Mouse (Mus musculus): ENCODE results near the gene Gm20479.

Gm20479 gene

GRCm38 (mm10) chr7:27310996-27311535 is 46.2 kb downstream of the Gm20479 start:
- no peak for DNase-seq (ENCODE audit: low spot score in 2 of 2)

- no peak for DNase-seq (ENCODE audit: low spot score in 2 of 2)
Measured at GRCm38 (mm10) chr7:27310306-27310705, 46.9 kb downstream of the Gm20479 start.

DNA sequence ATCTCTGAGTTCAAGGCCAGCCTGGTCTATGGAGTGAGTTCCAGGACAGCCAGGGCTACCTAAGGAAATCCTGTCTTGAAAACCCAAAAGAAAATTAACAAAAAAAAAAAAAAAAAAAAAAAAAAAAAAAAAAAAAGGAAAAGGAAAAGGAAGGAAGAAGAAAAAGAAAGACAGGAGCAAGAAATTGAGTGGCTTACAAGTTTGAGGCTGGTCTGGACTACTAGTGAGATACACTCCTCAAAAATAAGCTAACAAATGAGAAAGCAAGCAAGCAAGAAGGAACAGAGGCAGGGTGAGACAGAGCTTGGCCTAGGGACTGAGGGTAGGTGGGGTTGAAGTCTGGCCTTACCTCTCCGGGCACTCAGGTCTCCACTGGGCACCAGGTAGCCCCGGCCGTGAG is 47.4 kb downstream of the Gm20479 start:
- no peak for DNase-seq (ENCODE audit: low spot score in 2 of 2)

- DNase-seq (ENCODE audit: low spot score in 2 of 2), result no peak
Measured at GRCm38 (mm10) chr7:27308821-27309549, 48.2 kb downstream of the Gm20479 start.

DNA sequence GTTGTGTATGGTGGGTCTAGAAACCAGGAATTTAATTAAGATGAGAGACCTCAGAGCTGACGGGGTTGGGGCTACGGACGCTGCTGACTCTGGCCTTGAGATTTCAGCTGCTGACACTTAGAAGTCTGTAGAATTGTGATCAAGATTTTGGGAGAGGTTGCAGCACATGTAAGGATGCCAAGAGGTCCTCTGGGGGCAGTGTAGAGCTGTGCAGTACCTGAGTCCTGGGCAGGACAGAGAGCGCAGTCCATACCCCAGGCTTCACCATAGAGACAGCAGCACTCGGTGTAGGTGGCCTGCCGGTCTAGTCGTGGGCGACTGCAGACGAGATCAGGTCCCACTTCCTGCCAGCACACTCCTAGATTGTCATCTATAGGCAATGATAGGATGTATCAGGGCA is 49.7 kb downstream of the Gm20479 start:
- DNase-seq (ENCODE audit: low spot score in 2 of 2), result no peak

DNA sequence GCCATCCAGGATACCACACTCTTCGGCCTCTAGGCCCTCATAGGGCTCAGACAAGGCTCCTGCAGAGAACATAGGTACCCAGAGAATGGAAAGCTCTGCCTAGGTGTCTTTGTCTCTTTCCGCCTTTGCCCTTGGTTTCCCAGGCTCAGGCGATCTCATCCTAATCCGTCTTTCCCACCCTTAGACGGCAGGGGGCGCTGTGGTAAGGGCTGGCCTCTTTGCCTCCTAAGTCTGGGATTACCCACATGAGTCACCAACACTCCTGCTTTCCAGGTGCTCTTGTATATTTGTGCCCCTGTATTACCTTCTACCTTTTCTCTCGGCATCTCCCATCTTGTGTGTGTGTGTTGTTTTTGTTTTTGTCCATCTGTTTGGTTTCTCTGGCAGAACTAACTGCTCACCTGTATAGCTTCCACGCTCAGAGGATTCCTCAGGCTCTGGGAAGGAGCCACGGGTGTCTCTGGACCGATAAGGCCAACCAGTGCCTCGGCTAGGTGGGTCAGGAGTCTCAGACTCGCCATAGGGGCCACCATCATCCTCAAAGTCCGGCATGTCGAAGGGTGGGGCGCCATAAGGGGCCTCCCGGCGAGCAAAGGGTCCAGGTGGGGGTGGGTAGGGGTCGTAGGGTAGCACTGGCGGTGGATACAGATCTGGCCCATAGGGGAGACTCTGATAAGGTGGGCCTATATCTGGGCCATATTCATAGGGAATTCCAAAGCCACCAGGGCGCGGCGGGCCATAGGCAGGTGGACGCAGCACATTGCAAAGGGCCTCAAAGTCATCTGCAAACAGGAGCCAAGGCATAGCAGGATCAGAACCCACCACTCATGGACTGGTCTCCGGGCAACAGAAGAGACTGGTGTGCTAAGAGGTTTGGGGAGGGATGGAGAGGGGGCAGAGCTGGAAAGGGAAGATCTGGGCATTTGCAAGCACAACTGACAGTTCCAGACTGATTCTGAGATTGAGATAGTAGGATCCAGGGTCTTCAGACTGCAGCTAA is 50.8 kb downstream of the Gm20479 start:
- DNase-seq (ENCODE audit: low spot score in 2 of 2), result no peak

DNA sequence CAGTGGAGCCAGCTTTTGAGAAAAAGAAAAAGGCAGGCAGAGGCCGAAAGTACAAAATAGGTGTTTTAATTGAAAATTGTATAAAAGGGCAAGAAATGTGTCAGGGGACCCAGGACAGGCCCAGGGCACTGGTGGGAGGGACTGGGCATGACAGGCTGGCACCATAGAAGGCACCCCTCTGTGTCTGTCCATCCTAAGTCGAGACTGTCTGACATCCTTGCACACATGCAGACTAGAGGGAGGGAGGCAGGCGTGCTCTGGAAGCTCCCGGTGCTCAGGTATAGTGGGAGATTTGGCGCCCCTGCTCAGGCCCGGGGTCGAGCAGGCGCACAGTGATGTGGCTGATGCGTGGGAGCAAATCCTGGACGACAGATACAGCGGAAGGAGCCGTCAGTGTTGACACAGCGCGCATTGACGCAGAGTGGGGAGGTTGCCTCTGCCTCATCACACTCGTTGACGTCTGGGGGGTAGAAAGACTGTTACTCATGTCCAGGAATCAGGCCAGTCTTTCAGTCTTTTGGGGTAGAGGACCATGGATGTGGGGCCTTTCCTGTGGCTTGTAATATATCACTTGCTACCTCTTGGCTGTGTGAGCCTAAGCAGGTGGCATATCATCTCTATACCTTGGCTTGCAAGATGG is 52.0 kb downstream of the Gm20479 start:
- no peak for DNase-seq (ENCODE audit: low spot score in 2 of 2)

All from left cerebral cortex, adult 9 months (tissue).